ENCODE assay signal across 14 mouse cellular contexts in the genomic region with DNA sequence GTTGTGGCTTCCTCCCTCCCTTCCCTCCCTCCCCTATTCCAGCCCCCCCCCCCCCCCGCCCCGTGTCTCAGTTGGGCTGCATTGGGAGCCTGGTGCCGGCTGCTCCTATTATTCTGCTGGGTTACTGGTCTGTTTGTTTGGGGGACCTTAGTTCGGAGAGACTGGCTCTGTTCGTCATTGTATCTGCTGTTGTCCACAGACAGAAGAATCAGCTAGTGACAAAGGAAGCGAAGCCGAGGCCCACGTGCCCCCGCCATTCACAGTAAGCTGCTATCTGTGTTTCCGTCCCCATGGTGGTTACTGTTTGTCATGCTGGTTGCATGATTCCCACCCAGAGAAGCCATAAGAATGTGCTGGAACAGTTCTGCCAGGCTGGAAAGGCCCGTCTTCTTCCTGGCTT. TPM values are rescaled to one million over a fixed set of nuclear protein-coding genes. Genes with fewer than 3 reads are reported as not detected.
"Had no signal": no experiment of that assay in that cellular context is flagged by ENCODE, and none has a peak within 500 bp of the region (broad histone marks: within the 10 kb centered on the region; RNA-seq: fewer than 3 reads in every experiment).

No protein-coding gene starts in this region.

- H3K4me3 ChIP-seq: limb, embryonic 13.5 days; liver, embryonic 15.5 days; midbrain, embryonic 15.5 days; neural tube, embryonic 12.5 days; stomach, embryonic 15.5 days had no signal

- DNase-seq: kidney, adult 8-10 months; kidney, postnatal 36 days; lung, adult 2 months; lung, postnatal 36 days; right cerebral cortex, postnatal 14 days; thymus, postnatal 36 days had no signal

- H3K27ac ChIP-seq: limb, embryonic 13.5 days; liver, embryonic 15.5 days; midbrain, embryonic 15.5 days; neural tube, embryonic 12.5 days; stomach, embryonic 15.5 days had no signal

- H3K27me3 ChIP-seq: limb, embryonic 13.5 days; midbrain, embryonic 15.5 days; neural tube, embryonic 12.5 days; stomach, embryonic 15.5 days had no signal

- H3K4me1 ChIP-seq: limb, embryonic 13.5 days; midbrain, embryonic 15.5 days; neural tube, embryonic 12.5 days; stomach, embryonic 15.5 days had no signal

RNA-seq across cellular contexts. Expression of a gene that starts 38.1 kb away (rescaled TPM):
- total RNA-seq: monocyte, adult 5-6 weeks; neutrophil, adult 5-6 weeks had no signal
- polyA plus RNA-seq: inflammation-experienced regulatory T-cells, adult 6 months had no signal
